Mouse (Mus musculus) embryonic fibroblast, embryonic 13.5 days (primary cell): ENCODE results near the gene Duxf3. TPM values are rescaled to one million over a fixed set of nuclear protein-coding genes. Genes with fewer than 3 reads are reported as not detected.
"Not testable (repeated sequence)": the region's sequence is repeated elsewhere in the genome, so short reads cannot be mapped to it uniquely, and the experiment has no call there.

Experiments used
- H3K27ac ChIP-seq: 2 replicates; pipeline ENCODE4 v1.5.1; 2012; ENCODE audit warnings: low read length, control low read depth, inconsistent platforms; ENCODE audit not compliant: insufficient read depth
- H3K4me1 ChIP-seq: 2 replicates; pipeline ENCODE4 v1.6.1; 2011; ENCODE audit warnings: low read length; ENCODE audit not compliant: control insufficient read depth, insufficient read depth
- H3K4me3 ChIP-seq: 2 replicates; pipeline ENCODE4 v1.5.1; 2011; ENCODE audit warnings: mild to moderate bottlenecking, control low read depth, low read length; ENCODE audit not compliant: insufficient read depth
- CTCF ChIP-seq: IDR thresholded peaks from 2 replicates; pipeline ENCODE4 v1.5.1; 2011; ENCODE audit warnings: mild to moderate bottlenecking, control low read depth, low read length, moderate library complexity, borderline replicate concordance; ENCODE audit not compliant: insufficient read depth
- POLR2A ChIP-seq: IDR thresholded peaks from 2 replicates; pipeline ENCODE4 v1.6.1; 2011; ENCODE audit warnings: low read depth, mild to moderate bottlenecking, control low read depth, low read length, moderate library complexity
- polyA plus RNA-seq: library from polyadenylated mRNA; stranded (reverse); fragments of >200 nt; gene quantifications from 2 replicates; pipeline ENCODE4 v1.2.4, GENCODE M21; 2011; ENCODE audit warnings: low read depth; ENCODE audit not compliant: missing spikeins, insufficient read length

Duxf3 gene
- polyA plus RNA-seq, 1 experiment, result not detected

GRCm38 (mm10) chr10:58230021-58230420, 2.5 kb downstream of the Duxf3 start:
- not testable (repeated sequence) for H3K4me1 ChIP-seq, H3K4me3 ChIP-seq, H3K27ac ChIP-seq

GRCm38 (mm10) chr10:58227798-58228197, 4.7 kb downstream of the Duxf3 start:
- not testable (repeated sequence) for H3K4me1 ChIP-seq, H3K4me3 ChIP-seq, H3K27ac ChIP-seq

DNA sequence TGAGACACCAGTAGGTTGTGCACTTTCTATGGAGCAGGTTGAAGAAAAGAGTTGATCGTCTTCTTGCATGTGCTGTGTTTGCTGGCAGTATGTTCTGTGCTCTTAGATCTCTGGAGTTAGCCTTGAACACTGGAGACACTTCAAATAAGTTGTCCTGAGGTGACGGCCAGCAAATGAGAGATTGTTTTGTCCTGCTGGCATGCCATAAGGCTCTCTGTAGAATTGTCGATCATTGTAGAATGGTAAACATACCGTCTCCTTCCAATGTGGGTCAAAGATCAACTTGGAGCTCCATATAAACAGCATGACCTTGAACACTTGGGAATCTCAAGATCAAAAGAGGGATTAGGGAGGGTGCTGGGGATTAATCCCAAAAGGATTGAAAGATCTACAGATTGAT, 6.1 kb downstream of the Duxf3 start:
- not testable (repeated sequence) for H3K27ac ChIP-seq, H3K4me1 ChIP-seq, H3K4me3 ChIP-seq

DNA sequence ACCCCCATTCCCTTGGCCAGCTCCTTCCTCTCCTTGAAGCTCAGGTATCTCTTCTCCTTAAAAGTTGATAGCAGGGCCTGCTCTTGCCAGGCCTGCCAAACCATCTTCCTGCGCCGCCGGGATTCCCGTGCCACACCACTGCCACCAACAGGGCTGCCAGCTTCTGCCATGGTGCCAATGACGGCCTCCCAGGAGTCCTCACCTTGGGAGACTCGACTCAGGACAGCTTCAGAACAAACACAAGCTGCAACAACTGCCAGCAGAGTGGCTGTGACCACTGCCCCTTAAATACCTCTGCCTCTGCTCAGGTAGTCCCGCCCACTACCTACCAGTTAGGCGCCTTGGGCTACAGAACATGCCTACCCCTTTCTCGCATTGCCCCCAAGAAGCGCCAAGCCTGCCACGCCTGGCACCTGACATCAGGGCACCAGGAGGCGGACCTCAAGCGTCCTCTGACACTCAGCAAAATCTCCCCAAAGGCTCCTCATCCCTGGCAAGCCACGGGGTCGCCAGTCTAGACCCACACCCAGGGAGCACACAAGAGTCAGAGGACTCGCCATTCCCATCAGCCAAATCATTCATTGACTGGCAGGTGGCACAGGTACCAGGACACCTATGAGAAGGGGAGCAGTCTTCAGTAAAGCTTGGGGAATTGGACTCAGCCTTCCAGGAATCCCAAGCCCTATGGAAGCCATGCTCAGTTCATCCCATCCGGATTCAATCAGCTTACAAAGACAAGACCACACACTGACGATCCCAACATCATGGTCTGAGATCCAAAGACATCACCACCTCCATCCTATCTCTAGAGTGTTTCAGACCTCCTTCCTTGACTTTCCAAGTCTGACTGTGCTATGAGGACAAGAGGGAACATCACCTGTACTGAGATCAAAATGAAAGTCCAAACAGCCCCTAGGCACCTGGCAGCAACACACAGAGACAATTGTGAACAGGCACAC, 7.4 kb downstream of the Duxf3 start, which contains the start of gene AW822073:
AW822073 (minus strand) TSS at position 104 of the 959 bp plus-strand sequence.
- not testable (repeated sequence) for H3K27ac ChIP-seq, H3K4me3 ChIP-seq, H3K4me1 ChIP-seq

GRCm38 (mm10) chr10:58223972-58224805, 8.3 kb downstream of the Duxf3 start:
- not testable (repeated sequence) for H3K4me1 ChIP-seq, H3K27ac ChIP-seq, H3K4me3 ChIP-seq

DNA sequence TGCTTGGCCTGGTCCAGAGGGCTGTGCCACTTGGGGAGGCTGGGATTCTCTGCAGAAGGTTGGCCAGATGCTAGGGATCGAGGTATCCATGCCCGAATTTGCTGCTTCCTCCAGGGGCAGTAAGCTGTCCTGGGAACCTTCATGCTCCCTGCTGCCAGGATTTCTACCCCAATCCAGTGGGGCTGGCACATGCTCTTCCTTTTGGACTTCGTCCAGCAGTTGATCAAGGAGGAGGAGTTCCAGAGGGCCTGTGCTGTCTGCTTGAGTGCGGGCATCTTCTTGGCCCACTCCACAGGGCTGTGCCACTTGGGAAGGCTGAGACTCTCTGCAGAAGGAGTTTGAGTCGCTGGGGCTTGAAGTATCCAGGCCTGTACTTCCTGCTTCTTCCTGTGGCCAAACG, 9.3 kb downstream of the Duxf3 start:
- not testable (repeated sequence) for H3K4me1 ChIP-seq, H3K4me3 ChIP-seq, H3K27ac ChIP-seq

- H3K4me1 ChIP-seq, H3K27ac ChIP-seq, H3K4me3 ChIP-seq: not testable (repeated sequence)
Observed at GRCm38 (mm10) chr10:58221571-58221970, 10.9 kb downstream of the Duxf3 start.

DNA sequence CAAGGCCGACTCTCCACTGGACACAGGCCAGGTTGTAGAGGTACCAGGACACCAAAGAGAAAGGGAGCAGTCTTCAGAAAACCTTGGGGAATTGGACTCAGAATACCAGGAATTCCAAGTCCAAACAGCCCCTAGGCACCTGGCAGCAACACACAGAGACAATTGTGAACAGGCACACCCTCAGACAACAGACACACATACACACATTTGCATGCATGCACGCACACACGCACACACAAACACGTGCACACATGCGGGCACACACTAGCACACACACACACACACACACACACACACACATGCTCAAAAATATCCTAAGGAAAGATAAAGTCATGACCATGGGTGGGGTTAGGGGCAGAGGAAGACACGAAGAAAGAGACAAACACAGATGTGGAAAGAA, 11.7 kb downstream of the Duxf3 start:
- no peak overlapping the region for H3K4me3 ChIP-seq
- H3K27ac ChIP-seq, result no peak overlapping the region
- H3K4me1 ChIP-seq, result no peaks in the 10 kb centered on the region
- TF ChIP-seq POLR2A, result no peak
- no peak; the same call in 1 of the 2 replicates for TF ChIP-seq CTCF

DNA sequence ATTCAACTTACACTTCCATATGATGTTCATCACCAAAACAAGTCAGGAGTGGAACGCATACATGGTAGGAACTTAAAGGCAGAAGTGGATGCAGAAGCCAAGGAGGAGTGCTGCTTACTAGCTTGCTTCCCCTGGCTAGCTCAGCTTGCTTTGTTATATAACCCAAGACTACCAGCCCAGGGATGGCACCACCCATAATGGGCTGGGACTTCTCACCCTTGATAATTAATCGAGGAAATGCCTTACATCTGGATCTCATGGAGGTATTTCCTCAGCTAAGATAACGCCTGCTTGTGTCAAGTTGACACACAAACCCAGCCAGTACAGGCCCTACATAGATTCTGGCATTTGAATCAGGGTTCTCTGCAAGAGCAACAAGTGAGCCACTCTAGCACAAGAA, 15.1 kb downstream of the Duxf3 start:
- Histone ChIP-seq H3K4me3 (no peak overlapping the region), H3K27ac (no peak overlapping the region), H3K4me1 (no peaks in the 10 kb centered on the region)
- TF ChIP-seq CTCF, result no peak
- no peak for TF ChIP-seq POLR2A

DNA sequence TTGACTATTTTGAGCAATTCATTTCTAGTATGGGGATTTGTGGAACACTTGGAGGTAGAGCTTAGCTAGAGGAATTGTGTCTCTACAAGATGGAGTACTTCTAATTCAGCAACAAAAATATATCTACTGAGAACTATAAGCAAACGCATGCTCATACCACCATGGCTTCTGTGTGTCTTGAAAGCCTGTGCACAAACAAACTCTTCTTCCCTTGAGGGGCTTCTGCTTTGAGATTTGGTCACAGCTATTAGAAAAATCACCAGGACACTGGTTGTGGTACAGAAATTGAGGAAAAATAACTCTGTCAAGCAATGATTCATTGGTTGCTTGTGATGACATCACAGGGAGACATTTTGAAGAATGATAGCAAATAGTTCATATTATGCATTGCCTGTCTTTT, 17.1 kb downstream of the Duxf3 start:
- Histone ChIP-seq H3K4me1 (no peaks in the 10 kb centered on the region), H3K4me3 (no peak overlapping the region), H3K27ac (no peak overlapping the region)
- TF ChIP-seq POLR2A (no peak), CTCF (no peak)

- H3K4me3 ChIP-seq, result no peak overlapping the region
- H3K27ac ChIP-seq, result no peak overlapping the region
- no peaks in the 10 kb centered on the region for H3K4me1 ChIP-seq
- TF ChIP-seq POLR2A (no peak), CTCF (no peak)
Observed at GRCm38 (mm10) chr10:58214934-58215333, 17.5 kb downstream of the Duxf3 start.
